Mouse (Mus musculus) erythroblast, embryonic 14.5 days (primary cell): ENCODE results near the gene Tmem160. TPM values are rescaled to one million over a fixed set of nuclear protein-coding genes. Genes with fewer than 3 reads are reported as not detected.

Experiments used
- H3K27me3 ChIP-seq: 2 replicates; pipeline ENCODE4 v1.6.1; 2012; ENCODE audit warnings: inconsistent platforms; ENCODE audit not compliant: control insufficient read depth
- H3K36me3 ChIP-seq: 2 replicates; pipeline ENCODE4 v1.6.1; 2012; ENCODE audit warnings: mild to moderate bottlenecking, inconsistent platforms; ENCODE audit not compliant: control insufficient read depth
- H3K4me1 ChIP-seq: 2 replicates; pipeline ENCODE4 v1.6.1; 2012; ENCODE audit warnings: inconsistent platforms; ENCODE audit not compliant: control insufficient read depth
- H3K4me3 ChIP-seq: replicated peaks from 2 replicates; pipeline ENCODE3; 2012; ENCODE audit warnings: moderate library complexity, mild to moderate bottlenecking, inconsistent platforms
- H3K9me3 ChIP-seq: 2 replicates; pipeline ENCODE4 v1.6.1; 2012; ENCODE audit warnings: low read length, inconsistent platforms, mixed read lengths; ENCODE audit not compliant: control insufficient read depth
- GATA1 ChIP-seq: IDR thresholded peaks from 2 replicates; pipeline ENCODE4 v1.6.1; 2012; ENCODE audit warnings: low read length, inconsistent platforms, mixed read lengths
- TAL1 ChIP-seq: IDR thresholded peaks from 3 replicates; pipeline ENCODE4 v1.6.1; 2012; ENCODE audit warnings: low read length, inconsistent platforms, mixed read lengths
- polyA plus RNA-seq: library from polyadenylated mRNA; stranded (reverse); fragments of >175 nt; gene quantifications from 2 replicates; pipeline ENCODE4 v1.2.3, GENCODE M21; 2012

Tmem160 gene
- polyA plus RNA-seq, 1 experiment: 15.4 TPM

DNA sequence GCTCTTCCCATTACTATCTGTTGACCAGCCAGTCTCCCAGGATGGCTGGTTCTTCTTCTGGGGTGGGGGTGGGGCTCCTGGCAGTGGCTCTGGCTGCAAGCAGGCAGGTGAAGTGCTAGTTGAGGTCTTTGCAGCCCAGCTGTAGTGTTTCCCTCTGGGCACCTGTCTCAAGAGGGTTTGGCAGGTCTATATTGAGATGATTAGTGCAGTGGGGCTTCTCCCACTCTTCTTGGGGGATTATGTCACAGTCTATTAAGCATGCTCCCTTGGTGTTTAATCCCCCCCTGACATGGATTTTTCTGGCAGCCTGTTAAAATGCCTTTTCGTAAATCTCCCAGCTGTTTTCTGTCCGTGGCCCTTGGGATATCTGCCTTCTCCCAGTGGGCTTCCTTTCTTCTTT is 39.6 kb upstream of the Tmem160 start:
- H3K4me1 ChIP-seq: peaks cover 74% of the 10 kb centered on the region
- H3K4me3 ChIP-seq: no peak overlapping the region
- TF ChIP-seq GATA1: no peak
- no peak for TF ChIP-seq TAL1

DNA sequence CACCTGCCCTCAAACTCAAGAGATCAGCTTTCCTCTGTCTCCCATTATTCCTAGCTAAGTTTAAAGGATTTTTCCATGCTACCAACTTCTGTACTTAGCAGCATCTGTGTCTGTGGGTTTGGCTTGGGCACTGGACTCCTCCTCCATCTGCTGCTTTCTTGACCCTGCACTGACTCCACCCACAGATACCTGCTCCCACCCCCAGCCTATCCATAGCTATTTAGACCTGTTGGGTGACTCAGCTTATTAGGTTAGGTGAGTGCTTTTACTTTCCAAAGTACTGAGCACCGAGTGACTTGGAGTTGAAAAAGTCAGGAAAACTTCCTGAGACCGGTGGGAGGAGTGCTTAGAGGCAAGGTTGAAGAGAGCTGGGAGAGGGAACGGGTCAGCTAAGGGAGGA is 37.2 kb upstream of the Tmem160 start:
- peaks cover 100% of the 10 kb centered on the region for H3K36me3 ChIP-seq
- H3K9me3 ChIP-seq: no peaks in the 10 kb centered on the region
- no peak for TF ChIP-seq TAL1
- no peak for TF ChIP-seq GATA1
- no peak overlapping the region for H3K4me3 ChIP-seq
- H3K4me1 ChIP-seq: peaks cover 60% of the 10 kb centered on the region
- H3K27me3 ChIP-seq: no peaks in the 10 kb centered on the region

More for the DNA sequence above, 39.6 kb upstream of the Tmem160 start:
- Histone ChIP-seq H3K27me3 (no peaks in the 10 kb centered on the region), H3K36me3 (peaks cover 97% of the 10 kb centered on the region), H3K9me3 (no peaks in the 10 kb centered on the region)

DNA sequence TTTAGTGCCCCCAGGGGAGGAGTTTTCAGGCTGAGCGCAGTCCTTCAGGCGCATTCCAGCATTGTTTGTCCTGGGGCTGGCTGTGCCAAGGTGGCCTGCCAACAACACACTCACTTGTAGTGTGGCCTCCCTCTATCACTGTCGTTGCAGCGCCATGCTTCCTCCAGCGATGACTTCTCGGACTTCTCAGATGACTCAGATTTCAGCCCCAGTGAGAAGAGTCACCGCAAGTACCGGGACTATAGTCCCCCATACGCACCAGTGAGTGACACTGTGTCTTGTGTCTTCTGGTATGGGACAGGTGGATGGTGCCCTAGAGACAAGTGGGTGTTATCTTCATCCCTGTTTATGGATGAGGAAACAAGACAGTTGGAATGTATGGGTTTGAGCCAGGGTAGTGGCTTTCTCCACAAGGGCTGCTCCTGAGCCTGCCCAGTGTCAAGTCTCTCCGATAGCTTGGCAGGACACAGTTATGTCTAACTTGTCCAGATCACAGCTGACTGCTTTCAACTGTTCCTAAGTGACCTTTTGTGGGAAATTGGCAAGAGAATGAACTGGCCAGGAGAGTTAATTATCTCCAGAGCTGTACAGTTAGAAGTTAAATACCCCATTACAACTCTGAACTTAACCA is 35.3 kb upstream of the Tmem160 start:
- H3K27me3 ChIP-seq: no peaks in the 10 kb centered on the region

DNA sequence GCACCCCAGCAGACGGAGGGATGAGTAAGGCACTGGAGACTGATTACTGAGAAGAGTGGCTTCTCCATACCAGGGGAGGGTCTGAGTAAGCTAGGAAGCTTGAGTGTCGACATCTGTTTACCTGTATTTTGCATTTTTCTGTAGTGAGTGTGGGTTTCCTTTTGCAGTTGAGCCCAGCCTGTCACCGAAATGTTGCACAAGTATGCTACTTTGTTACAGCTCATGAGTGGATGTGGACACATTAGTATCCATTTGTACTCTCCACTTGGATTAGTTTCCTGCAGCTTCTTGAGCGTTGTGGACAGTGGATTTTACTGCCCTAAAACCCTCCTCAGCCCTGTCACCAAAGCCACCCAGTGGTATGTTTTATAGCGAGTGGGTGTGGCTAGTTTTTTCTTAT is 33.9 kb upstream of the Tmem160 start:
- H3K4me1 ChIP-seq: peaks cover 31% of the 10 kb centered on the region
- H3K27me3 ChIP-seq: no peaks in the 10 kb centered on the region
- TF ChIP-seq TAL1: no peak
- TF ChIP-seq GATA1: no peak
- no peak overlapping the region for H3K4me3 ChIP-seq
- H3K9me3 ChIP-seq: no peaks in the 10 kb centered on the region
- peaks cover 99% of the 10 kb centered on the region for H3K36me3 ChIP-seq

More for the DNA sequence above, 35.3 kb upstream of the Tmem160 start:
- TF ChIP-seq GATA1 (no peak), TAL1 (no peak)
- H3K4me3 ChIP-seq: no peak overlapping the region
- H3K4me1 ChIP-seq: peaks cover 42% of the 10 kb centered on the region
- peaks cover 100% of the 10 kb centered on the region for H3K36me3 ChIP-seq
- H3K9me3 ChIP-seq: no peaks in the 10 kb centered on the region

DNA sequence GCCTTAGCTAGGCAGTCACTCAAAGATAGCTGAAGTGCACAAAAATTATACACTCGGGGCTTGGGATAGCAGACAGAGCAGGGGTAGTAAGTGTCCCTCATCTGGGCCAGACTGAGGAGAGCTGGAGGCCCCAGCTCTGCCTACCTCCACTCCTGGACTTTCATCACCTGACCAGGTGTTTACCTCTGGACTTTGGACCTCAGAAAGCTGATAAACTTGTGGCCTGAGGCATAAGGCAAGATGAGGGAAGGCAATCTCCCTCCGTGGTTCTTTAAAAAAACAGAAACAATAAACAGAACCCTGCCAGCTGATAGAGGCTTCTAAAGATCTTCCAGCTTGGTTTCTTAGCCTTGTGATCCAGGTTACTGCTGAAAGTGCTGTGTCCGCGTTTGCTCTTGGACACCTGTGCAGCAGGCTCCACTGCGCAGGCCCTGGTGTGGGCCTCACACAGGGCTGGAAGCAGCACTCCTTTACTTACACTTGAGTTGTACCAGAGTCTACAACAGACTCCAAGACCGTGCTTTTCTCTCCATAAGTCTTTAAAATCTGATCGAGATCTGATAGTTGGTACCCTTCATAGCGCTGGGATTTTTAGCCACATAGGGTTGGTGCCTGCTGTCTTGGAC is 32.0 kb upstream of the Tmem160 start:
- TF ChIP-seq TAL1 (no peak), GATA1 (no peak)
- Histone ChIP-seq H3K4me3 (no peak overlapping the region), H3K4me1 (peaks cover 13% of the 10 kb centered on the region), H3K27me3 (no peaks in the 10 kb centered on the region), H3K36me3 (peaks cover 99% of the 10 kb centered on the region), H3K9me3 (no peaks in the 10 kb centered on the region)

DNA sequence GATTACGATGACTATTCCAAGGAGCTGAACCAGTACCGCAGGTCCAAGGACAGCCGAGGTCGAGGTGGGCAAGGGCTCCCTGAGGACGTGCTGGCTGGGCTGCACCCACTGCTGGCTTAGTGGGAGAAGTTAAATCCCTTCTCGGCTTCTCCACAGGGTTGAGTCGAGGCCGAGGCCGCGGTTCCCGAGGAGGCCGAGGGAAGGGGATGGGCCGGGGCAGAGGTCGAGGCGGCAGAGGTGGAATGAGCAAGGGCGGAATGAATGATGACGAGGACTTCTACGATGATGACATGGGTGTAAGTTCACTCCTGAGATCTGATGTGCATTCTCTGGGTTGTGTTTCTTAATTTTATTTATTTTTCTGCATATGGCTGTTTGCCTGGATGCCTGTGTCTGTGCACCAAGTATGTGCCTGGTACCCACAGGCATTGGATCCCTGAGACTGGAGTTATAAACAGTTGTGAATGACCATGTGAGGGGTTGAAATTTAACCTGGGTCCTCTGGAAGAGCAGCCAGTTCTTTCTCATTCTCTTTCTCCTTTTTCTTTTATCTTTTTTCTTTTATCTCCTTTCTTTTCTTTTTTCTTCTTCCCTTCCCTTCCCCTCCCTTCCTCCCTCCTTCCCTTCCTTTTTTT is 30.2 kb upstream of the Tmem160 start:
- Histone ChIP-seq H3K36me3 (peaks cover 99% of the 10 kb centered on the region), H3K4me1 (peaks cover 6% of the 10 kb centered on the region), H3K9me3 (no peaks in the 10 kb centered on the region), H3K27me3 (no peaks in the 10 kb centered on the region), H3K4me3 (no peak overlapping the region)
- TF ChIP-seq TAL1: no peak
- no peak for TF ChIP-seq GATA1

DNA sequence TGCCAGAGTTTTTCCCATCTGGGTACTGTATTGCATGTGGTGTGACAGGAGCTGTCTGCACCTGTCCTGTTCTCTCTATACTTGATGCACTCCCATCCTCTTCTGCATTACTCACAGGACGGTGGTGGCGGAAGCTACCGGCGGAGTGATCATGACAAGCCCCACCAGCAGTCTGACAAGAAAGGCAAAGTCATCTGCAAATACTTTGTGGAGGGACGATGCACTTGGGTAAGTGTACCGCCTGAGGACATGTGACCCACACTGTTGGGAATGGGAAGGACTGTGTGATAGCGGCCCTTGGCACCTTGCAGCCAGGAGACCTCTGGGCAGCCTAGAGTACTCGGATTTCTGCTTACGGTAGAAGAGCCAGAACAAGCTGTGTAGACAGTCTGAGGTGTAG is 28.8 kb upstream of the Tmem160 start:
- Histone ChIP-seq H3K4me3 (no peak overlapping the region), H3K4me1 (peaks cover 5% of the 10 kb centered on the region), H3K36me3 (peaks cover 99% of the 10 kb centered on the region), H3K9me3 (no peaks in the 10 kb centered on the region), H3K27me3 (no peaks in the 10 kb centered on the region)
- TF ChIP-seq GATA1: no peak
- no peak for TF ChIP-seq TAL1

DNA sequence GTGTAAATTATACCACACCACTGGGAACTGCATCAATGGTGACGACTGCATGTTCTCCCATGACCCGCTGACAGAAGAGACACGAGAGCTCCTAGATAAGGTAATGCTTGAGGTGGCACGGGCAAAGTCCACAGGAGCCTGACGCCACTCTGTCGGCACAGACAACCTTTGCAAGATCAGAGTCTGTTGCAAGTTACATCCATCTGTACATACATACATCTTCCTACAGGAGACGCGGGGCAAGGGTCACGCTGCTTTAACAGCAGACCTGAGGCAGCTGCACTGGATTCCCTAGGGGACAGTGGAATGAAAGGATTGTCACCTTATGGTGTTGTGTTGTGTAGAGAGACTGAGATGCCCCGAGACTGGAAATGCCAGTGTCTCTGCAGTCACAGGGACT is 26.9 kb upstream of the Tmem160 start:
- Histone ChIP-seq H3K9me3 (no peaks in the 10 kb centered on the region), H3K36me3 (peaks cover 99% of the 10 kb centered on the region)
- no peak for TF ChIP-seq GATA1
- no peak for TF ChIP-seq TAL1

DNA sequence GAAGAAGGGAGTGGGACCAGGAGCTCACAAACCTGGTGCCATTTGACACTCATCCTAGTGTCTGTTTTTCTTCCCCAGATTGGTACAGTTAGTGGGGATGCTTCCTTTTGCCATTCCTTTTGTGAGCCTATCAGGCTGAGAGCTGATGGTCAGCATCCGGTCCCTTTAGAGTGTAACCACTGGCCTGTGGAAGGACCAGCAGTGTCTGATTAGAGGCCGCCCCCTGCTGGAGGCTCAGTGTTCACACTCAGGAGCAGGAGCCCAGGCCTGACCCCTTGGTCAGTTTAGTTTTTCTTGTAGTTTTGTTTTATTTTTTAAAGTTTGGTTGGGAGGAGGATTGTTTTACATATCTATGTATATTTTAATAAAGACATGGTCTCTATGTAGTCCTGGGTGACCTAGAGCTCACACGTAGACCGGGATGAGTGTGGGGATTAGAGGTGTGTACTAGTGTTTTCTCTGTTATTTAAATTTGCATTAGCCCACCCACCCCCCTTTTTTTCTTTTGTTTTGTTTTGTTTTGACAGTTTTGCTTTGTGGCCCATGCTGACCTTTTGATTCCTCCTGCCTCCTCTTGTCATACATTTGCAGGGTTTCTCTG is 26.4 kb upstream of the Tmem160 start:
- Histone ChIP-seq H3K4me1 (peaks cover 4% of the 10 kb centered on the region), H3K27me3 (no peaks in the 10 kb centered on the region), H3K9me3 (no peaks in the 10 kb centered on the region), H3K4me3 (no peak overlapping the region), H3K36me3 (peaks cover 99% of the 10 kb centered on the region)
- TF ChIP-seq TAL1: no peak
- TF ChIP-seq GATA1: no peak

More for the DNA sequence above, 26.9 kb upstream of the Tmem160 start:
- peaks cover 4% of the 10 kb centered on the region for H3K4me1 ChIP-seq
- no peaks in the 10 kb centered on the region for H3K27me3 ChIP-seq
- H3K4me3 ChIP-seq: no peak overlapping the region
